Mouse (Mus musculus): Measurements from ENCODE around the gene Gm13283. TPM values are rescaled to one million over a fixed set of nuclear protein-coding genes. Genes with fewer than 3 reads are reported as not detected.
"Not testable (repeated sequence)": the region's sequence is repeated elsewhere in the genome, so short reads cannot be mapped to it uniquely, and the experiment has no call there.

Gene Gm13283
- polyA plus RNA-seq, 1 experiment from 2014 or later = 0.39 TPM

- H3K27me3 ChIP-seq (replicated peaks); H3K27ac ChIP-seq; H3K9ac ChIP-seq; H3K9me3 ChIP-seq; H3K4me3 ChIP-seq (replicated peaks); H3K4me2 ChIP-seq (replicated peaks); H3K4me1 ChIP-seq (replicated peaks); H3K36me3 ChIP-seq; ATAC-seq: not testable (repeated sequence)
- WGBS = no CpG with 5 or more reads among the region's 29 CpGs
Observed at GRCm38 (mm10) chr4:88776622-88777021, 16.7 kb downstream of the Gm13283 start, which contains the start of gene Gm13289. Gene Gm13289, plus strand, starts transcription at chr4:88776922.

- ATAC-seq; H3K27me3 ChIP-seq (replicated peaks): not testable (repeated sequence)
- WGBS = no CpG with 5 or more reads among the region's 29 CpGs
Observed at GRCm38 (mm10) chr4:88779550-88779949, 19.6 kb downstream of the Gm13283 start, which contains the start of gene Gm13272. Gene Gm13272, plus strand, starts transcription at chr4:88779850.

GRCm38 (mm10) chr4:88780320-88780719 lies 20.4 kb downstream of the Gm13283 start:
- not testable (repeated sequence) for H3K4me1 ChIP-seq (replicated peaks); H3K9ac ChIP-seq; H3K9me3 ChIP-seq; H3K27ac ChIP-seq; H3K4me3 ChIP-seq (replicated peaks); ATAC-seq; H3K36me3 ChIP-seq; H3K4me2 ChIP-seq (replicated peaks); H3K27me3 ChIP-seq (replicated peaks)
- WGBS = 54% methylated on average over 16 of the region's 18 CpGs

More at GRCm38 (mm10) chr4:88779550-88779949, 19.6 kb downstream of the Gm13283 start, which contains the start of gene Gm13272:
- H3K36me3 ChIP-seq; H3K9me3 ChIP-seq; H3K9ac ChIP-seq; H3K4me3 ChIP-seq (replicated peaks); H3K4me1 ChIP-seq (replicated peaks); H3K4me2 ChIP-seq (replicated peaks); H3K27ac ChIP-seq: not testable (repeated sequence)

GRCm38 (mm10) chr4:88781831-88782230 lies 21.9 kb downstream of the Gm13283 start, which contains the start of gene Ifnz:
Gene Ifnz, plus strand, starts transcription at chr4:88782131.
- not testable (repeated sequence) for ATAC-seq; H3K27ac ChIP-seq; H3K27me3 ChIP-seq (replicated peaks); H3K9ac ChIP-seq; H3K36me3 ChIP-seq; H3K9me3 ChIP-seq; H3K4me1 ChIP-seq (replicated peaks)
- 21% methylated on average over 4 of the region's 7 CpGs for WGBS
- Histone ChIP-seq H3K4me3 (replicated peaks) (0 out of 2 replicates have a peak within 1 kb of the TSS, but pooled peaks have one; percentile 16), H3K4me2 (replicated peaks) (peak within 1 kb of the TSS; percentile 47)

- not testable (repeated sequence) for H3K4me1 ChIP-seq (replicated peaks); H3K9me3 ChIP-seq; H3K27me3 ChIP-seq (replicated peaks); ATAC-seq; H3K9ac ChIP-seq; H3K36me3 ChIP-seq; H3K27ac ChIP-seq
- 0% methylated on average over 12 of the region's 31 CpGs for WGBS
- Histone ChIP-seq H3K4me3 (replicated peaks) (0 out of 2 replicates have a peak overlapping the region, but pooled peaks have one; percentile 16), H3K4me2 (replicated peaks) (peak overlapping the region; percentile 47)
Observed at GRCm38 (mm10) chr4:88782335-88782734, 22.4 kb downstream of the Gm13283 start.

GRCm38 (mm10) chr4:88785409-88785808 lies 25.5 kb downstream of the Gm13283 start, which contains the start of gene Gm13276:
Gene Gm13276, plus strand, starts transcription at chr4:88785709.
- not testable (repeated sequence) for H3K9ac ChIP-seq; H3K4me3 ChIP-seq (replicated peaks); H3K4me2 ChIP-seq (replicated peaks); H3K9me3 ChIP-seq; H3K4me1 ChIP-seq (replicated peaks); H3K27ac ChIP-seq; ATAC-seq; H3K36me3 ChIP-seq; H3K27me3 ChIP-seq (replicated peaks)
- no CpG with 5 or more reads among the region's 27 CpGs for WGBS

- H3K9me3 ChIP-seq; H3K36me3 ChIP-seq; ATAC-seq; H3K9ac ChIP-seq; H3K4me3 ChIP-seq (replicated peaks); H3K27ac ChIP-seq; H3K4me1 ChIP-seq (replicated peaks); H3K27me3 ChIP-seq (replicated peaks); H3K4me2 ChIP-seq (replicated peaks): not testable (repeated sequence)
- WGBS = 0% methylated on average over 3 of the region's 28 CpGs
Observed at GRCm38 (mm10) chr4:88788402-88788801, 28.5 kb downstream of the Gm13283 start, which contains the start of gene Gm13277. Gene Gm13277, plus strand, starts transcription at chr4:88788632.

- H3K9ac ChIP-seq; H3K27ac ChIP-seq; ATAC-seq; H3K36me3 ChIP-seq; H3K4me3 ChIP-seq (replicated peaks); H3K4me1 ChIP-seq (replicated peaks); H3K9me3 ChIP-seq; H3K27me3 ChIP-seq (replicated peaks); H3K4me2 ChIP-seq (replicated peaks): not testable (repeated sequence)
- WGBS = no CpG with 5 or more reads among the region's 28 CpGs
Observed at GRCm38 (mm10) chr4:88791250-88791649, 31.3 kb downstream of the Gm13283 start, which contains the start of gene Gm13278. Gene Gm13278, plus strand, starts transcription at chr4:88791550.

GRCm38 (mm10) chr4:88793936-88794675 lies 34.2 kb downstream of the Gm13283 start, which contains the start of gene Gm13275:
Gene Gm13275, plus strand, starts transcription at chr4:88794487.
- WGBS = 2% methylated on average over 15 of the region's 52 CpGs
- H3K36me3 ChIP-seq; H3K9ac ChIP-seq; H3K27me3 ChIP-seq (replicated peaks); H3K27ac ChIP-seq; H3K9me3 ChIP-seq; H3K4me2 ChIP-seq (replicated peaks); H3K4me1 ChIP-seq (replicated peaks); H3K4me3 ChIP-seq (replicated peaks); ATAC-seq: not testable (repeated sequence)

GRCm38 (mm10) chr4:88797097-88797496 lies 37.2 kb downstream of the Gm13283 start, which contains the start of gene Gm13279:
Gene Gm13279, plus strand, starts transcription at chr4:88797397.
- not testable (repeated sequence) for H3K4me2 ChIP-seq (replicated peaks); ATAC-seq; H3K27ac ChIP-seq; H3K36me3 ChIP-seq; H3K9ac ChIP-seq; H3K4me1 ChIP-seq (replicated peaks); H3K9me3 ChIP-seq; H3K27me3 ChIP-seq (replicated peaks); H3K4me3 ChIP-seq (replicated peaks)
- WGBS = no CpG with 5 or more reads among the region's 28 CpGs

- WGBS = 10% methylated on average over 5 of the region's 7 CpGs
- H3K4me3 ChIP-seq (replicated peaks) = not testable (repeated sequence)
Observed at GRCm38 (mm10) chr4:88799365-88799764, 39.4 kb downstream of the Gm13283 start, which contains the start of gene Gm13285. Gene Gm13285, plus strand, starts transcription at chr4:88799665.

GRCm38 (mm10) chr4:88802954-88803353 lies 43.0 kb downstream of the Gm13283 start, which contains the start of gene Gm13287:
Gene Gm13287, plus strand, starts transcription at chr4:88803254.
- not testable (repeated sequence) for H3K27ac ChIP-seq; ATAC-seq; H3K4me3 ChIP-seq (replicated peaks); H3K4me1 ChIP-seq (replicated peaks); H3K36me3 ChIP-seq; H3K9me3 ChIP-seq; H3K27me3 ChIP-seq (replicated peaks); H3K9ac ChIP-seq
- WGBS = no CpG with 5 or more reads among the region's 29 CpGs
- H3K4me2 ChIP-seq (replicated peaks) = peak within 1 kb of the TSS; percentile 28; the same call in 1 of the 2 replicates

More at GRCm38 (mm10) chr4:88799365-88799764, 39.4 kb downstream of the Gm13283 start, which contains the start of gene Gm13285:
- H3K9ac ChIP-seq; H3K4me2 ChIP-seq (replicated peaks); H3K9me3 ChIP-seq; H3K4me1 ChIP-seq (replicated peaks); ATAC-seq; H3K27ac ChIP-seq; H3K27me3 ChIP-seq (replicated peaks); H3K36me3 ChIP-seq: not testable (repeated sequence)

Data from intestine, embryonic 15.5 days (tissue).